In genomic region chr5:131677518-131677917, GRCm38 (mm10) we compare ENCODE assay signal across 13 mouse cellular contexts.
A peak's percentile ranks its signal among the peaks of the same experiment; 100 is the strongest.
DNase-seq lines count a peak whose midpoint lies in the region; ATAC-seq lines count a peak whose summit lies in the region.
"Had no signal": no experiment of that assay in that cellular context is flagged by ENCODE, and none has a peak within 500 bp of the region (broad histone marks: within the 10 kb centered on the region; RNA-seq: fewer than 3 reads in every experiment).

No protein-coding gene starts in this region.

- WGBS in forebrain, embryonic 14.5 days: 46% methylated on average over 5 of the region's 5 CpGs
- 80% methylated on average over 5 of the region's 5 CpGs for WGBS in forebrain, embryonic 10.5 days
- WGBS in intestine, embryonic 16.5 days: 88% methylated on average over 5 of the region's 5 CpGs

- no peak overlapping the region for H3K4me3 ChIP-seq in forebrain, embryonic 14.5 days (ENCODE audit: low read depth, low read length)
- H3K4me3 ChIP-seq in forebrain, embryonic 10.5 days: no peak overlapping the region
- H3K4me3 ChIP-seq in intestine, embryonic 16.5 days (ENCODE audit: low read length): no peak overlapping the region

- peak; percentile 28 for DNase-seq in forebrain, embryonic 14.5 days (ENCODE audit: low spot score)
- no peak for DNase-seq in forebrain, embryonic 10.5 days (ENCODE audit: extremely low spot score, low spot score)
- peak; percentile 53 to 68 for DNase-seq in frontal cortex, postnatal 10 days (ENCODE audit: low spot score in 2 of 2)
- peak; percentile 22 to 49 for DNase-seq in left cerebral cortex, adult 18-20 months (ENCODE audit: low spot score in 2 of 2)
- peak; percentile 17 for DNase-seq in right cerebral cortex, postnatal 14 days
- no peak for DNase-seq in lung, postnatal 36 days
- no peak for DNase-seq in gastrocnemius, postnatal 36 days
- DNase-seq: gastrocnemius, postnatal 25 days; heart, postnatal 10 days; lung, adult 18-20 months had no signal

- no peaks in the 10 kb centered on the region for H3K9me3 ChIP-seq in forebrain, embryonic 14.5 days (replicated peaks; ENCODE audit: control insufficient read depth, low read length)
- H3K9me3 ChIP-seq in forebrain, embryonic 10.5 days: no peaks in the 10 kb centered on the region
- no peaks in the 10 kb centered on the region for H3K9me3 ChIP-seq in intestine, embryonic 16.5 days (ENCODE audit: control insufficient read depth, low read length)

- H3K27me3 ChIP-seq in forebrain, embryonic 14.5 days (replicated peaks; ENCODE audit: control insufficient read depth, insufficient read depth, low read length): no peaks in the 10 kb centered on the region
- H3K27me3 ChIP-seq in forebrain, embryonic 10.5 days (ENCODE audit: poor library complexity, severe bottlenecking): 0 out of 2 replicates have a peak, but pooled peaks cover 5% of the 10 kb centered on the region
- no peaks in the 10 kb centered on the region for H3K27me3 ChIP-seq in intestine, embryonic 16.5 days (replicated peaks; ENCODE audit: control insufficient read depth, insufficient read depth, low read length)

- no peak overlapping the region for H3K4me2 ChIP-seq in forebrain, embryonic 14.5 days (ENCODE audit: low read length)
- H3K4me2 ChIP-seq in intestine, embryonic 16.5 days (ENCODE audit: low read depth, low read length): no peak overlapping the region

- no peaks in the 10 kb centered on the region for H3K36me3 ChIP-seq in forebrain, embryonic 14.5 days (ENCODE audit: control insufficient read depth, insufficient read depth, low read length)
- H3K36me3 ChIP-seq in forebrain, embryonic 10.5 days (replicated peaks): no peaks in the 10 kb centered on the region; the same call in 1 of the 2 replicates
- H3K36me3 ChIP-seq in intestine, embryonic 16.5 days (ENCODE audit: control insufficient read depth, insufficient read depth, low read length): no peaks in the 10 kb centered on the region

- no peak for ATAC-seq in forebrain, embryonic 14.5 days
- no peak for ATAC-seq in intestine, embryonic 16.5 days
- ATAC-seq: intestine, postnatal 0 days had no signal

- no peak overlapping the region for H3K9ac ChIP-seq in forebrain, embryonic 14.5 days (ENCODE audit: low read length)
- H3K9ac ChIP-seq in intestine, embryonic 16.5 days (ENCODE audit: low read depth, low read length): no peak overlapping the region

- no peak overlapping the region for H3K27ac ChIP-seq in forebrain, embryonic 14.5 days (ENCODE audit: low read depth, low read length)
- no peak overlapping the region for H3K27ac ChIP-seq in forebrain, embryonic 10.5 days
- no peak overlapping the region for H3K27ac ChIP-seq in intestine, embryonic 16.5 days (ENCODE audit: low read length)
- H3K27ac ChIP-seq: stomach, postnatal 0 days had no signal

- intact Hi-C loops in gastrocnemius, postnatal 36 days (cut with DNase I): no loop called here

- peaks cover 15% of the 10 kb centered on the region for H3K4me1 ChIP-seq in forebrain, embryonic 14.5 days (ENCODE audit: control insufficient read depth, insufficient read depth, low read length)
- H3K4me1 ChIP-seq in forebrain, embryonic 10.5 days: peaks cover 16% of the 10 kb centered on the region
- H3K4me1 ChIP-seq in intestine, embryonic 16.5 days (ENCODE audit: control insufficient read depth, insufficient read depth, low read length): no peaks in the 10 kb centered on the region

Comparison
In these comparisons a context has a peak if more than half of its experiments do, and no peak if none do; other contexts are left out.
1. DNase-seq: peak in forebrain, embryonic 14.5 days (single experiment), frontal cortex, postnatal 10 days (2 of 2), left cerebral cortex, adult 18-20 months (2 of 2) and right cerebral cortex, postnatal 14 days (single experiment); none in forebrain, embryonic 10.5 days (single experiment), lung, postnatal 36 days (single experiment) and gastrocnemius, postnatal 36 days (0 of 2).